Mouse (Mus musculus): Measurements from ENCODE around the gene Gm20812. TPM values are rescaled to one million over a fixed set of nuclear protein-coding genes. Genes with fewer than 3 reads are reported as not detected.

Gene Gm20812
- total RNA-seq (2023) = not detected

GRCm38 (mm10) chrY:12381681-12382080 is at the start of gene Gm20812:
Gene Gm20812 (plus strand): TSS chrY:12381981.

Other genes starting within 250 kb of the Gm20812 start
- gene Gm29554, start 108.0 kb upstream of the Gm20812 start, total RNA-seq (2023) = not detected